Mouse (Mus musculus) fibroblast of lung, adult 2 months (primary cell): ENCODE measurements around the gene Rplp0.
"Not testable (repeated sequence)": the region's sequence is repeated elsewhere in the genome, so short reads cannot be mapped to it uniquely, and the experiment has no call there.

ENCODE experiments used
- DNase-seq: peaks from one replicate; pipeline ENCODE4 v3.0.0-alpha.2; 2011; ENCODE audit warnings: low read depth

Gene Rplp0

DNA sequence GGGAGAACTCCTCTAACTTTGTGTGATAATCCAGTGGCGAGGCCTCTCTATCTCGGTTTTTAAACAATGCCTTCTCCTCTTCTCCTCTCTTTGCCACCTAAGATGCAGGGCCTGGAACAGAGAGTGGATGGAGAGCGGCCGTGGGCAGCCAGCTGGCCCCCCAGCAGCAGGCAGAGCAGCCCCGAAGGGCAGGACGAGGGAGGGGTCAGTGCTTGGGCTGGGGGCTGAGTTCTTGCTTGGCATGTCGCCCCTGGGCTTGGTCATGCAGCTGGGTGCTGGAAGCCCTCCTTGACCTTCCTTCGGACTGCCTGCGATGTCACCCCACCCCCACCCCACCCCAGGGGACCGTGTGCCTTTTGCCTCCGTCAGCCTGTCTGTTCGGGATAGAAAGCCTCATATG lies 7.9 kb upstream of the Rplp0 start:
- DNase-seq = no peak

- DNase-seq = no peak
These were observed 7.5 kb upstream of the Rplp0 start for GRCm38 (mm10) chr5:115551799-115552198.

GRCm38 (mm10) chr5:115553801-115554420 lies 5.4 kb upstream of the Rplp0 start:
- no peak for DNase-seq

DNA sequence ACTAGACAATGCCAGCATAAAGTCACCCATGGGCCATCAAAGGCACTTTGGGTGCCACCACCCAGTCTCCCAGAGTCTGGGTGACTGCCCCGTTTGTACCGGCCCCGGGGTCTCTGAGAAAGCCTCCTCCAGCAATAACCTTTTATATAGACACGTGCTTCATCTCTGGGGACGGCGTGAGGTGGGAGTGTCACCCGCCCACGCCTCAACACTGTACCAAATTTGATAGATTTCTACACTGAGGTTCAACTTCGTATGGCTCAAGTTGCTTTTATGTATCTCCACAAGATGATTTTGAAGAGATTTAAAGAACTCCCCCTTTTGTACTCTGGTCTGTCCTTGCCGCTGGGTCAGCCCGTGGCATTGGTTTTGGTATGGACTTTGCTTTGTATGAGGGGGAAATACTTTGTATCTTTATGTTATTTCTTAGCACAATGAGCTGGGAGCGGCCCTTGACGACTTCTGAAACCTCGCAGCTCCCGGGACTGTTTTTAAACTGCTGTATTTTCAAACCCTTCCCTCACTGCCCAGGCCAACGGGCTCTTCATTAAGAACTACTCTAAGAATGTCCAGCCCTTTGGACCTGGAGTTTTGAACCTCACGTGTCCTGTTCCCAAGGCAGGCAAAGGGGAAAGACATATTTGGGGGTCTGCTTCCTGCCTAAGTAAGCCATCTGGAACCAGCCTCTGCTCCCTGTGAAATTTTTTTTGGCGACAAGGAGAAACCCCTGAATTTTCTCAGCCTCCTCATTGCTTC lies 4.6 kb upstream of the Rplp0 start:
- no peak for DNase-seq

- DNase-seq = no peak
These were observed 3.0 kb upstream of the Rplp0 start for GRCm38 (mm10) chr5:115556217-115556616.

GRCm38 (mm10) chr5:115558182-115558794 lies 979 bp upstream of the Rplp0 start:
- DNase-seq = no peak

GRCm38 (mm10) chr5:115560336-115560905 lies 1.2 kb downstream of the Rplp0 start:
- no peak for DNase-seq

DNA sequence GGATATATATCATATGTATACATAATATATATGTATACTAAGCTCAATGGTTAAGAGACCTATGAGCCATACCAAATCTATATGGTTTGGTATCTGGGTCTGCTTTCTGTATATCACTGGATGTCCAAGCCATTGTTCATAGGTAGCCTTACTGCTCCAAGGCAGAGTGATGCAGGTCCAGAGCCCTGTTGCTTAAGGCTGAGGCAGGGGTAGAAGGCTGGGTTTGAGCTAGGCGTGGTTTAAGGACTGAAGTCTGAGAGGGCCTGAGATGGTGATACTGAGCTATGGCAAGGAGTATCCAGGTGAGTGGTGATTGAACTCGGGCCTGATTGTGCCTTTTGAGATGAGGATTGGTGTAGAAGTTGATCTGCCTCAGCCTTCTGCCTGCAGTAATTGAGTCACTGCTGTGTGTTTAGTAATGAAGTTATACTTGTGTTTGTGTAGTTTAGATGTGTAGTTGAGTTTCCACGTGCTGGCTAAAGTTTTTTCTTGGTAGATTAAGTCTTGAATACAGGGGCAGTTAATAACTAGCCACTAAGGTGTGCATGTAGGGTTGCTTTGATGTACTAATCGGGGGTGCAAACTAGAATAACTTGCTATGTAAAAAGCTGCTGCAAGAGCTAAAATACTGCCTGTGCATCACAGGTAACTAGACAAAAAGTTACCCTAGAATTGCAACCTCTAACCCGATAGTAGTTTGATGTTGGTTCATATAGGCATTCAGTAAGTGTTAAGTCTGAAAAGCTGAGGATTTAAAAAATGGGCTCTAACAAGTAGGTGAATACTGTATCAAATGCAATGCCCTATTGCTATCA lies 4.7 kb downstream of the Rplp0 start:
- DNase-seq = no peak

GRCm38 (mm10) chr5:115564737-115565393 lies 5.6 kb downstream of the Rplp0 start, which contains the start of gene Gcn1l1:
TSS of gene Gcn1l1 (plus strand) at chr5:115565254.
- no peak for DNase-seq

DNA sequence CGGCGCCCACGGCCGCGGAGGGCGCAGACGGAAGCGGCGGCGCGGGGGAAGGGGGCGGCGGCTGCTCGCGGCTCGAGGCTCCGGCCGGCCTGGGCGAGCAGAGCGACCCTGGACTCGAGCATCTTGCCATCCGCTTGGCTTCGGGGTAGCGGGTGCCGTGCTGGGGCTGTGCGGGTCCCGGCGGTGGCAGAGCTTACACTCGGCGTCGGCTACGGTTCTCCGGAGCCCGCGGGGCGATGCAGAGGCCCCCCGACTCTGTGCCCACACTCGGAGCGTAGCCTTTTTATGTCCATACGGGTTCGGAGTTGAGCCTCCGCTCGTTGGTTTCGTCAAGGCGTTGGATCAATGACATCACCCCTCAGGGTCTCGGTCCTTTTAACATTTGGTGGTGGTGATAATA lies 6.1 kb downstream of the Rplp0 start:
- DNase-seq = no peak

GRCm38 (mm10) chr5:115568681-115569080 lies 9.4 kb downstream of the Rplp0 start:
- no peak for DNase-seq

- DNase-seq = no peak
These were observed 10.0 kb downstream of the Rplp0 start for GRCm38 (mm10) chr5:115569308-115569707.

DNA sequence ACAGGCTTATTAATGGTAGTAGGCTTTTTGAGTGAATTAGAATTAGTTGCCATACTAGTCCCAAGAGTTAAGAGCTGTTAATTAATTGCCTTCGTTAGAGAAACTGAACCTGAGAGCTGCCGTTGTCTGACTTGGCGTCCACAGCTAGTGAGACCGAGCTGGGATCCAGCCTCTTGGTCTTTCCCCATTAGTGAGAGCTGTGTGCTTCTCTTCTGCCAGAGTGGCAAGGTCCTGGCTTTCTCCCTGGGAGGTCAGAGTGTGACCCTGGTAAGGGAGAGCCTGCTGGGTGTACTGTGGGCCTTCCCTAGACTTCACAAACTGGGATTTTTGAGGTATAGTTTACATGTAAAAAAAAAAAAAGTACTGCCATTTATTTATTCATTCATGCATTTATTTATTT lies 10.5 kb downstream of the Rplp0 start:
- DNase-seq = no peak

DNA sequence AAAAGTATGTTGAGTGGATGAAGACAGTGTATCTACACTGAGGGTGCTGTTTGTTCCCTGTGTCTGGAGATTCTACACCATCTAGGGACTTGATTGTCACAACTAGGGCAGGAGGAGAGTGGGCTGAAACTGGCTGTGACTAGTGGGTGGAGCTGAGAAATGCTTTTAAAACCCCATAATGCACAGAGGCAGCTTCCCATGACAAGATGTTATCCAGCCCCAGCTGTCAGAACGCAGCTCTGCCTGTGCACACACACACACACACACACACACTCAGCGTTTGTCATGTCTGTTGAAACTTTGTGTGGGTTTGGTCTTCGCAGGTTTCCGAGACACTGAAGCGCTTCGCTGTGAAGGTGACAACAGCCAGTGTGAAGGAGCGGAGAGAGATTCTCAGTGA lies 11.8 kb downstream of the Rplp0 start:
- DNase-seq = no peak

DNA sequence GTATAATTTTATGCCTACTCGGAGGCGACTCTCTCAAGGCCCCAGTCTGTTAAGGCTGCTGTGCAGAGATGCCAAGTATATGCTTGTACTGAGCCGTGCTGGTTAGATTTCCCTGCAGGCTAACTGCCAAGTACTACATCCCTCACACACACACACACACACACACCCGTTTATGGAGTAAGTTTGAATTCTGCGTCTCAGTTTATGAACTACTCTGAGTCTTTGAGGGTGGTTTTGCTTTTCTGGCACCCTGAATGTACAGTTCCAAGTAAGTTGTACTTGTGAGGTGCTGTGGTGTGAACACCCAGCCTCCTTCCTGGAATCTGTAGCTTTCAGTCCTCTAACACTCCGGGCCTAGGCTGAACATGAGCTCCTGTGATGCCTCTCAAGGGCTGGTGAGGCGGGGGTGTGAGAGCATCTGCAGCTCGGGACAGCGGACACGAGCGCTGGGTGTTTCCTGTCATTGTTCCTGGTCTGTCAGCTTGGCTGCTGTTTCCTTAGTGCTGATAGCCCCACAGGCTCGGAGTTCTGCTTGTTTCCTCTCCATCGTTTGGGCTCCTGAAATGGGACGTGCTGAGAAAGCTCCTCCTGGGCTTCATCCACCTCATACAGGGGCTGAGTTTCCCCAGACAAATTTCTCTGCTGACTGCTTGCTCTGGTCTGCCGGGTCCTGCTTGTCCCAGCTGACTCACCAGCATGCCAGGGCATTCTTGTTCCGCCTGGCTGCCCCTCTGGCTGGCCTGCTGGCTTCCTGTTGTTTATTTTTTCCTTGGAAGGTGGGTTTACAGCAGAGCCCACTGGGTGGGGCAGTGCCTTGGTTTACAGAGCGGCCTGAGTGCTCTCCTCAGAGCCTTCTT lies 13.6 kb downstream of the Rplp0 start:
- DNase-seq = peak; percentile 67

DNA sequence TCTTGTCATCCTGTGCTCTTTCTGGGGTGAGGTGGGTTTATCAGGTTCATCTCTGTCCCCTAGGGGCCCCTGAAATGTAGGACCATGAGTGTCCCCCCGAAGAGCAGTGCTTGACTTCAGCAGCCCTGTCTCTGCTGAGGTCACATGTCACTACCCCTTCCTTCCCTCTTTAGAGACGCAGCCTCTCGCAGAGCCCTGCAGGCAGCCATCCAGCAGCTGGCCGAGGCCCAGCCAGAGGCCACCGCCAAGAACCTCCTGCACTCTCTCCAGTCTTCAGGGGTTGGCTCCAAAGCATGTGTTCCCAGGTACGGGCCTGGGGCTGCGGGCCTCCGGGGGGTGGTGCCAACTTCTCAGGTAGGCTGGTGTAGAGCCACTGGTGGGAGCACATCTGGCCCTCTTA lies 15.7 kb downstream of the Rplp0 start:
- no peak for DNase-seq

GRCm38 (mm10) chr5:115577686-115578085 lies 18.4 kb downstream of the Rplp0 start:
- not testable (repeated sequence) for DNase-seq

DNA sequence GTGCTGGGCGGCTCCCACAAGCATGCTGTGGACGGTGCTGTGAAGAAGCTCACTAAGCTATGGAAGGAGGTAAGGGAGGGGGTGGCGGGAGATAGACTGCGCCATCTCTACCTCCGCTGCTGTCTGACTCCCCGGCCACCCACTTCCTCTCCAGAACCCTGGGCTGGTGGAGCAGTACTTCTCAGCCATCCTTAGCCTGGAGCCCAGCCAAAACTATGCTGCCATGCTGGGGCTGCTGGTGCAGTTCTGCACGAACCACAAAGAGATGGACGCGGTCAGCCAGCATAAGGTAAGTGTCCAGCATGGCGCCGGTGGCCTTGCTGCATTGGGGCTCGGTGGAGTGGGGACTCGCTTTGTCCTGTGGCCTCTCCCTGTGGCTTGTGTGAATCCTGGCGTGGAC lies 19.7 kb downstream of the Rplp0 start:
- DNase-seq = no peak

DNA sequence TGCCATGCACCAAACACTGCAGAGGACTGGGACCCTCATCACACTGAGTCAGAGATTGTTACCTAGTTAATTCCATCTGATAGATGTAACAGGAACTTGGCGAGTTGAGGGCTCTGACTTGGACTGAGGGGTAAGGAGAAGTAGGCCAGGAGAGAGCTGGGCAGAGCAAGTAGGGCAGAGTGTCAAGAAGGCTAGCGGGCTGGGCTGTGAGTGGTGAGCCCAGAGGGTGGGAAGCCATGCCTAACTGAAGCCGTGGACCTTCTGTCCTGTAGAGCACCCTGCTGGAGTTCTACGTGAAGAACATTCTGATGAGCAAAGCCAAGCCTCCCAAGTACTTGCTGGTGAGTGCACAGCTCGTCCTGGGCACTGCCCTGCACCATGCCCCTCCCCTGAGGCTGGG lies 20.1 kb downstream of the Rplp0 start:
- DNase-seq = no peak

GRCm38 (mm10) chr5:115580229-115581001 lies 21.1 kb downstream of the Rplp0 start:
- no peak for DNase-seq
